Mouse (Mus musculus) right cerebral cortex, postnatal 4 days (tissue): ENCODE measurements at regions not wholly inside any gene's neighbourhood (a gene's known extent, or its start where the extent isn't known, plus 50 kb on each side); places are given as distances from the start of the nearest gene placed in this dataset.
A peak's percentile ranks its signal among the peaks of the same experiment; 100 is the strongest.

Source experiments
- DNase-seq: peaks from one replicate; pipeline ENCODE4 v3.0.0-alpha.2; 2022

GRCm38 (mm10) chr3:143786889-143787288, 418.1 kb downstream of the Lmo4 start:
- DNase-seq: no peak

- no peak for DNase-seq
Observed at GRCm38 (mm10) chr3:143784353-143784791, 420.6 kb downstream of the Lmo4 start.

GRCm38 (mm10) chr3:143778161-143778560, 426.9 kb downstream of the Lmo4 start:
- DNase-seq: no peak

DNA sequence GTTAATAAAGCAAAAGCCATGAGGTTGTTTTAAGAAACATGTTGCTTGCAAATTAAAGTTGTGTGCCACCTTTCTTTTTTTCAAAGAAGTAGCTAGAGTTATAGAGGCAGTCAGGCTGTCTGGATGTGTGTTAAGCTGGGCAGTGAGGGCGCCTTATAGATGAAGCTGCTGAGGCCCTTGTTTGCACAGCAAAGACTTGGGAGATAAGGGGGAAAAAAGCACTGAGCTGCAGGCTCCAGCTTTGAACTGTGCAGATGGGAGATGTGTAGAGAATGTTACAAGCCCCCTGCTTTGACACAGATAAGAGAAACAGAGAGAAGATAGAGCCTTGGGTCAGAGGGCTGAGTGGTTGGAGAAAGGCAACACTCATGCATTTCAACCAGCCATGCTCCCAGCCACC, 445.7 kb downstream of the Lmo4 start:
- no peak for DNase-seq

GRCm38 (mm10) chr3:143753197-143753596, 451.8 kb downstream of the Lmo4 start:
- DNase-seq: no peak

- no peak for DNase-seq
Observed at GRCm38 (mm10) chr3:143752660-143753059, 452.4 kb downstream of the Lmo4 start.

GRCm38 (mm10) chr3:143750128-143750527, 454.9 kb downstream of the Lmo4 start:
- no peak for DNase-seq

DNA sequence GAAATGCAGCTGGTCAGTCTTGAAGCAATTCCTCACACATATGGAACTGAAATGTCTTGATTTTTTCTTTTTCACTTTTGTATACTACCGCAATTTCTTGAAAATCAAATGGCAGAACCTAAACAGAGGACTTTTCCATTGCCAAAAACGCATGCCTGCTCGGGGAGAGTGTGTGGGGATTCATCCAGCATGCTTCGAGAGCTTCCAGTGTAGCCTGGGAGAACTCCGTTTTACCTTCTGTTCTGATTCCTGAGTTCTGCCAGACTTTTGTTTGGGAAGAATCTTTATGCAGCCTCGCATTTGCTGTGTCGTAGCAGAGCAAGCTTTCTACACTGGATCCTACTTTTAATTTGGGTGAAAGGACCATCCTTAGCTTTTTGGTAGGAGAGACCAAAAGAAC, 461.4 kb downstream of the Lmo4 start:
- DNase-seq: no peak

DNA sequence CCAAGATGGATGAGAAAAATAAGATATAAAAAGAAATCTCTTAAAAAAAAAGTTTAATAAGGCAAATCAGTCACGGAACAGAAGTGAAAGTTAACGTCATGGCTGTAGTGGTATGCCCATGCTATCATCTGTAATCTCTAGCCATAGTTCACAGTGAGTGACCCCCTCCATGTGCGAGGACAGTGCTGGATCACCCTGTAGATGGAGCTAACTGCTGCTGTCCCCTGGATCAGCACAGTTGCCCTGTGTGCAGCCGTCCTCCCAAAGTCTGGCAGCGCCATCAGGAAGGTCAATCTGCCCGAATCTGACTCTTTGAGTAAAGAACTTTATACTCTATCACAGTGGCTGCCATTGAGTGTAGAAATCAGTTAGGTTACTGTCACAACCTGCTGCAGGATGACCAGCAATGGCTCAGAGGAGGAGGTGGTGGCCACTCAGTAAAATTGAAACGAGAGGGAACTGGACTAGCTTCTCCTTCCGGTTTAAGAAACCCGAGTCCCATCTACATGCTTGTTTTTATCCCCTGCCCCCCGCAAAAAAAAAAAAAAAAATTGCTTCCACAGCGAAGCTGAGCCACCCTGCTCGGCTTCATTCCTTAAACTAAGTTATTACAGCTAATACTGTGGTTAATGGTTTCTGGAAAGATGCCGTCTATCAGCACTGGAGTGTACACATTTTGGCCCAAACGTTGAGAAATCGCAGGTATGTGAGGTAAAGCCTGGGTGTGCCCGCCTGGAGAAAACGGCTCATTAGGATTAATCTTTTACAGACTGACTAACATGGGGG, 462.0 kb downstream of the Lmo4 start:
- no peak for DNase-seq

GRCm38 (mm10) chr3:143738676-143739075, 466.3 kb downstream of the Lmo4 start:
- DNase-seq: no peak

GRCm38 (mm10) chr3:143737844-143738243, 467.2 kb downstream of the Lmo4 start:
- no peak for DNase-seq

DNA sequence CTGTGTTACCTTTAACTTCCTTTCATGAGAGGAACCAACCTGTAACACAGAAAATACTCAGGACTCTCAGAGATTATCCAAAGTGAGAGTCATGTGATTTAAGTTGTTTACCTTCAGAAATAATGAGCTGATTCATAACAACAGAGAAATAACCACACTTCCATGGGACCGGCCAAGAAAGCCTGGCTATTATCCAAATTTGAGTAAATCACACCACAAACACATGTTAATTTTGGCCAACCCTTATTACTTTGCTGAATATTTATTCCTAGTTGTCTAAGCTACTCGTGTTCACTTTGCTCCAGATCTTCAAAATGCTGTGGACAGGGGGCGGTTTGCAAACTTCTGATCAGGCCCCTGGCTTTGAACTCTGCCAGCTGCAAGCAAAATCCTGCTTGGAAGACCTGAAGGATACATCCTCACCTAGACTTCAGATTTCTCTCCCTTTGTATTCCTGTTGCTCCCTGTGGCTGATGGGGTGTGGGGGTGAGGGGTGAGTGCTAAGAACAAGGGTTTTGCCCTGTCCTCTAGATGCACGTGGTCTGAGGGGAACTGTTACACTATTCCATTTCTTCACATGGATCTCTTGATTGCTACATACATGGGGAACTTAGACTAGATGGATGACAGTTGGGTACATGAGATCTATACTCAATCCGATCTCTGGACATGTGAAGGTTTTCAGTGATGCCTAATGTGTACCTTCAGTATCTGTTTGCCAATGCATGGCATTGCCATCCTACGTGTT, 468.2 kb downstream of the Lmo4 start:
- DNase-seq: no peak

DNA sequence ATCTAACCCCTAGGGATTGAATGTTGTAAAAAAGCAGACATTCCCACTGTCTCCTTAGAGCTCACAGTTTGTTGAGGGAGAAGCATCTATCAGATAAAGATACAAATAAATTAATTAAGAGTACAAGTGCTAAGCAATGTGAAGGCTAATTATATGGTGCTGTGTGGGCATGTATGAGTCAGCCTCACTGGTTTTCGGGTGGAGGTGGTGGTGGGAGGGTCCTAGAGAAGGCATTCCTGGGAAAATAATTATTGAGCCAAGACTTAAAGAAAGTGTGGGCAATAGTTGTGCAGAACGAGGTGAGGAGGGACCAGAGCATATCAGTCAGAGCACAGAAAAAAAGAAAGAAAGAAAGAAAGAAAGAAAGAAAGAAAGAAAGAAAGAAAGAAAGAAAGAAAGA, 470.2 kb downstream of the Lmo4 start:
- DNase-seq: no peak

DNA sequence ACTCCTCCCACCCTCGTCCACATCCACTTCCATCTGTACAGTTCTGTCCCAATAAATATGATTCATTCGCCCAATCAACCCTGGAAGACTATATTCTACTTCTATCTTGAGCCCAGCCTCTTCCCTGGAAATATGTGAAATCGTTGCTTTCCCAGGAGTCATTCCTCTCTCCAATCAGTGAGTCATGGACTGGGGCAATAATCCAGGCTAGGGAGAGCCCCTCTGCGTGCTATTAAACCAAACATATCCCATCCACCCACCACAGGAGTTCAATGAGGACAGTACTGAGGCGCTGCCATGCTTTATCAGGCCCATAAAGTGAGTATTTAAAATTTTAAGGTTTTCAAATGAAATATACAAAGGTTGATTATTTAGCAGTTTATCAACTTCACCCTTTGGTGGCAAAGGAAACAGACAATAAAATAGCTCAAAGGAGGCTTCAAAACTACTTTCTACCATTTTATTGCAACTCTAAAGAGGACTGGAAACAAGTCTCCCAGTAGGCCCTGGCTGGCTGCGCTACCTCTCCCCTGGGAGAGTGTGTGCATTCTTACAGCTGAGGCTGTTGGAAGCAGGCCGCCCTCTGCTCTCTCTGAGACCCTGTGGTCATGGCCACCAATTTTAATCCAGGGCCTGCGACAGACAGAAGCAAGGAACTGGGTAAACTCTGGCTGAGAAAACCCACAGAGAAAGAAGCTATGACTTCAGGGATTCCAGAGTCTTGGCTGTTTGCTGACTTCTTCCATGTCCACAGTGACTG, 471.9 kb downstream of the Lmo4 start:
- DNase-seq: no peak

- no peak for DNase-seq
Observed at GRCm38 (mm10) chr3:143729473-143730076, 475.4 kb downstream of the Lmo4 start.

- DNase-seq: peak; percentile 55
Observed at GRCm38 (mm10) chr3:143722571-143722970, 482.4 kb downstream of the Lmo4 start.

DNA sequence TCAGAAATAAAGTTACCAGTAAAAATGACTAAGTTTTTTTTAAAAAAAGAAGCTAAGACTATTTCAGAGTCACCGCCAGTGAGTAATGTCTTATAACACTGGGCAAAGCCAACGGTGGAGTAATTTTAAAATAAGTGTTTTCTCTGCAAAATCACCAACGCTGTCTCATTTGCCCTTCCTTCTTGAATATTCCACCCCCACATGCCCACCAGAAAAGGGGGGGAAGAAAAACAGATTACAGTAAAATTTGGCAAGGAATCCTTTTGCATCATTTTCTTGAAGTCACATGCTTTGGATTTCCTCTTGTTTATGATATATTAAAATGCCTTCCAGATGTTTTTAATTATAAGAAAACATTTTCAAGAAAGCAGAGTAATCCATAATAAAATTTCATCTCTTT, 482.9 kb downstream of the Lmo4 start:
- no peak for DNase-seq

GRCm38 (mm10) chr3:143713183-143713582, 491.8 kb downstream of the Lmo4 start:
- no peak for DNase-seq

GRCm38 (mm10) chr3:143710805-143711469, 494.1 kb downstream of the Lmo4 start:
- DNase-seq: no peak

DNA sequence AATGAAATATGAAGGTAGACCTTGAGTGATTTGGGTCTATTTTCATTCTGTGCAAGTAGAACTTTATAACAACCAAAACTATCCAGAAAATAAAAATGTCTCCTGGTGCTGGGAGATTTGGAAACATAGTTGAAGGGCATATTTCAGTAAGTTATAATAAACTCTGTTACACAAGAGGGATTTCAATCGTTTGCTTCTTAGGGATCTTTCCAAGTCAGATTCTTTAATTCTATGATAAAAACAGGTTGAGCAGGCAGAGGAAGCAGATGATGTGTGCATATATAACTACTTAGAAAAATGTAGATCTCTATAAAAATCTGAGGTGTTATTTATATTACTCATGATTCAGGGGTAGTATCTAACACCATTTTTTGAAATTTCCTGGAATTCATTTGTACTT, 498.3 kb downstream of the Lmo4 start:
- DNase-seq: no peak

DNA sequence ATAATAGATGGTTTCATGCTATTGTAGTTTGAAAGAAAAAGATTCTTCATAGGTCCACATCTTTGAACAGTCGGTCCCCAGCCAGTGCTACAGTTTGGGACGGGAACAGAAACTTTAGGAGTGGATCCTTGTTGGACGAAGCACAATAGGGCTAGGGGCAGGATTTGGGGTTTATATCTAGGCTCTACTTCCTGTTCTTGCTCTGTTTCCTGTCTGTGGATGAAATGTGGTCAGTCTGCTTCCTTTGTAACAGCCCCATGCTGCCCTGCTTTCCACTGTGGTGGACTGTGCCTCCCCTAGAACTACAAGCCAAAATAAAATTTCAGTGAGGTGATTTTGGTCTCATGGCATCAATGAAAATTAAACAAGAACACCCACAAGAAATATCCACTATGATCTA, 510.2 kb downstream of the Lmo4 start:
- DNase-seq: no peak

GRCm38 (mm10) chr3:143685742-143686141, 519.3 kb downstream of the Lmo4 start:
- DNase-seq: no peak

DNA sequence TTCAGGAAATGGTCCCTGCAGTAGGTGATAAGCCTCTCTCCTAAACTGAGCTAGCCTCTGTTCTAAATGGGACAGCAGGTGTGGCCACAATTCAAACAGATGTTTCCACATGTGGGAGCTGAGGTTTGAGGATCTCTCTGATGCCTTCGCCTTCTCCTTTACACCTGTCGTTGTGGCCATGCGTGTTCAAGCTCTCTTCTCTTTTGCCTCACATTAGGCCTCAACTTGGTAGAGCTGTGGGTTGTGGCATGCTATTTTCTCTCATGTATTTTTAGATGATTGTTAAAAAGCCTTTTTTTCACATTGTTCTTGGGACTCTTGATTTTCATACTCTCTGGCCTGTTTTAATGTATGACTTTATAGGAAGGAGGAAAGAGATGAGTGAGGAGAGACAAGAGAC, 526.8 kb downstream of the Lmo4 start:
- DNase-seq: no peak
